Mouse (Mus musculus) kidney, postnatal 10 days (tissue): ENCODE results near the gene Ahcyl1.
"Not testable (repeated sequence)": the region's sequence is repeated elsewhere in the genome, so short reads cannot be mapped to it uniquely, and the experiment has no call there.

Experiments
- DNase-seq: peaks from one replicate; pipeline ENCODE4 v3.0.0; 2021; ENCODE audit warnings: mixed read lengths

Ahcyl1 gene

GRCm38 (mm10) chr3:107650276-107650675 is 46.1 kb downstream of the Ahcyl1 start:
- not testable (repeated sequence) for DNase-seq

GRCm38 (mm10) chr3:107646947-107647346 is 49.4 kb downstream of the Ahcyl1 start:
- peak; percentile 30 for DNase-seq

GRCm38 (mm10) chr3:107637606-107638172 is 58.7 kb downstream of the Ahcyl1 start:
- no peak for DNase-seq

GRCm38 (mm10) chr3:107636236-107636635 is 60.1 kb downstream of the Ahcyl1 start:
- DNase-seq, result peak; percentile 0

- DNase-seq, result no peak
Measured at GRCm38 (mm10) chr3:107635836-107636235, 60.5 kb downstream of the Ahcyl1 start.

GRCm38 (mm10) chr3:107633906-107634305 is 62.5 kb downstream of the Ahcyl1 start:
- DNase-seq, result no peak

GRCm38 (mm10) chr3:107632786-107633185 is 63.6 kb downstream of the Ahcyl1 start:
- DNase-seq, result no peak

- peak; percentile 96 for DNase-seq
Measured at GRCm38 (mm10) chr3:107631523-107631958, 64.8 kb downstream of the Ahcyl1 start, which contains the start of gene Strip1. TSS of gene Strip1 (minus strand) at chr3:107631694.

- peak; percentile 72 for DNase-seq
Measured at GRCm38 (mm10) chr3:107630682-107631522, 65.5 kb downstream of the Ahcyl1 start, which contains the start of gene Gm10961. TSS of gene Gm10961 (plus strand) at chr3:107631322.

- DNase-seq, result no peak
Measured at GRCm38 (mm10) chr3:107629411-107629810, 66.9 kb downstream of the Ahcyl1 start.

- DNase-seq, result no peak
Measured at GRCm38 (mm10) chr3:107628551-107628950, 67.8 kb downstream of the Ahcyl1 start.

- no peak for DNase-seq
Measured at GRCm38 (mm10) chr3:107627641-107628040, 68.7 kb downstream of the Ahcyl1 start.

- no peak for DNase-seq
Measured at GRCm38 (mm10) chr3:107626751-107627150, 69.6 kb downstream of the Ahcyl1 start.

- DNase-seq, result no peak
Measured at GRCm38 (mm10) chr3:107625536-107625935, 70.8 kb downstream of the Ahcyl1 start.

GRCm38 (mm10) chr3:107624424-107624823 is 71.9 kb downstream of the Ahcyl1 start:
- no peak for DNase-seq

- no peak for DNase-seq
Measured at GRCm38 (mm10) chr3:107622537-107622936, 73.8 kb downstream of the Ahcyl1 start.

GRCm38 (mm10) chr3:107621286-107622075 is 74.9 kb downstream of the Ahcyl1 start:
- DNase-seq, result no peak

GRCm38 (mm10) chr3:107619911-107620310 is 76.4 kb downstream of the Ahcyl1 start:
- DNase-seq, result no peak

GRCm38 (mm10) chr3:107617800-107618199 is 78.6 kb downstream of the Ahcyl1 start:
- DNase-seq, result no peak
